Mouse (Mus musculus) heart, embryonic 14.5 days (tissue): ENCODE data around the gene Fam205a4. TPM values are rescaled to one million over a fixed set of nuclear protein-coding genes. Genes with fewer than 3 reads are reported as not detected.
"Not testable (repeated sequence)": the region's sequence is repeated elsewhere in the genome, so short reads cannot be mapped to it uniquely, and the experiment has no call there.

ENCODE experiments used
- ATAC-seq: fragments of 200-750 bp; cut with Nextera tagmentation; 2 replicates; pipeline ENCODE4 v1.8.0; 2017; ENCODE audit warnings: low read depth, moderate TSS enrichment; ENCODE audit not compliant: insufficient number of reproducible peaks, insufficient read depth, low FRiP score
- H3K27ac ChIP-seq, 2 experiments: fragments of 200-500 bp in 1 of 2; fragments of 300-500 bp in 1 of 2; sonication (generic) in 1 of 2; replicated peaks in 1 of 2; 2 replicates each; pipeline ENCODE4 v1.5.1; 2012 to 2014; ENCODE audit warnings: low read depth in 2 of 2, low read length in 2 of 2, control low read depth in 1 of 2, mild to moderate bottlenecking in 1 of 2, mixed read lengths in 1 of 2; ENCODE audit not compliant: control insufficient read depth in 1 of 2, insufficient read depth in 1 of 2
- H3K27me3 ChIP-seq: fragments of 300-500 bp; sonication (generic); 2 replicates; pipeline ENCODE4 v1.6.1; 2014; ENCODE audit warnings: mild to moderate bottlenecking, low read length, control low read depth; ENCODE audit not compliant: control insufficient read depth, insufficient read depth
- H3K36me3 ChIP-seq: fragments of 300-500 bp; sonication (generic); 2 replicates; pipeline ENCODE4 v1.6.1; 2014; ENCODE audit warnings: mild to moderate bottlenecking, control low read depth, low read length, mixed read lengths; ENCODE audit not compliant: control insufficient read depth, insufficient read depth
- H3K4me1 ChIP-seq, 2 experiments: fragments of 200-500 bp in 1 of 2; fragments of 300-500 bp in 1 of 2; sonication (generic) in 1 of 2; 2 replicates each; pipeline ENCODE4 v1.6.1; 2012 to 2014; ENCODE audit warnings: low read length in 2 of 2, control low read depth in 1 of 2, mixed read lengths in 1 of 2; ENCODE audit not compliant: control insufficient read depth in 2 of 2, insufficient read depth in 2 of 2
- H3K4me2 ChIP-seq: fragments of 300-500 bp; sonication (generic); 2 replicates; pipeline ENCODE4 v1.6.1; 2014; ENCODE audit warnings: mild to moderate bottlenecking, low read length
- H3K4me3 ChIP-seq, 2 experiments: fragments of 200-500 bp in 1 of 2; fragments of 300-500 bp in 1 of 2; sonication (generic) in 1 of 2; 2 replicates each; pipeline ENCODE4 v1.5.1; 2012 to 2014; ENCODE audit warnings: low read length in 2 of 2, mild to moderate bottlenecking in 2 of 2, control low read depth in 1 of 2, low read depth in 1 of 2, moderate library complexity in 1 of 2; ENCODE audit not compliant: control insufficient read depth in 1 of 2, insufficient read depth in 1 of 2
- H3K9ac ChIP-seq: fragments of 300-500 bp; sonication (generic); 2 replicates; pipeline ENCODE4 v1.6.1; 2014; ENCODE audit warnings: mild to moderate bottlenecking, low read length
- H3K9me3 ChIP-seq: fragments of 300-500 bp; sonication (generic); 2 replicates; pipeline ENCODE4 v1.6.1; 2016; ENCODE audit warnings: low read length, control low read depth; ENCODE audit not compliant: control insufficient read depth
- WGBS: fragments of 180-500 bp; shearing (Covaris S2); extraction: QIAGEN DNeasy Blood & Tissue Kit; methylation state at CpG from one replicate; pipeline ENCODE4 v1.1.7; 2014; 5-methylcytosine and 5-hydroxymethylcytosine counted together
- polyA plus RNA-seq: library from polyadenylated mRNA; unstranded; fragments of >200 nt; fragmentation: Nextera tagmentation; extraction: Ambion mirVana; gene quantifications from 2 replicates; pipeline ENCODE4 v1.2.1, GENCODE M21; 2014

The Fam205a4 gene
- 0.19 and 0.20 TPM in 2 replicates for polyA plus RNA-seq

DNA sequence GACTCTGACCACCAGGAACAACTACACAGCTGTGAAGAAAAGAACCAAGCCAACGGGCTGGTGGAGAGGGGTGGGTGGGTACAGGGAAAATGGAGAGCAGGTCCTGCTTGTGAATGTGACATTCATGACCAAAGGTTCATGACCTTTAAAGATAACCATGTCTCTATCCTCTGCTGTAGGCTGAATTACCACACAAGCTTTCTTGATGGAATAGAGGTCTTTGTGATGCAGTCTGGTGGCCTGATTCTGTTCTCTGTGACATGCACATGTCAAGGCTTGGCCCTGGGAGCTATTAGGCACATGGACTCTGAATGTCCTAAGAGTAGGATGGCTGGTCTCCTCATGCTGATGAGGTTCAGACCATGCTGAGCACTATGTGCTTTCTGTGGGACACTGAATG is at the start of gene Fam205a4:
TSS of gene Fam205a4 (plus strand) at position 301 of the 400 bp plus-strand sequence.
- no CpG with 5 or more reads among the region's 1 CpGs for WGBS
- not testable (repeated sequence) for H3K9ac ChIP-seq

DNA sequence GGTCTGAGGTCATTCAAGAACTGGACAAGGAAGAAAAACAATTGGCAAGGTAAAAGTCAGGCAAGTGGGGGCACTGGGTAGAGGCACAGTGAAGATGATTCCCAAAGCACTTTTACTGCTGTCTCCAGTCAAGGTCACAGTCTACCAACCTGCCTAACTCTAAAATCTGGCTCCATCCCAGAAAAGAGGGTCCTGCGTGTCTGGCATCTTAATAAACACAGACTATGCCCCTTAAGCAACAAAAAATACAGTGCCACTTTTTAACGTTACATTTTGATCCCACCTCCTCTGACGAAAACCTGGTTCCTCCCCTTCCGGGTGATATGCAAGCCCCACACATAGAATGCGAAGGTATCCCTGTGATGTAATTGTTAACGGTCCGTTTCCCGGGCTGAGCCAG is 24.6 kb upstream of the Fam205a4 start, which contains the start of gene Gm20878:
TSS of gene Gm20878 (plus strand) at position 301 of the 400 bp plus-strand sequence.
- H3K36me3 ChIP-seq, H3K9me3 ChIP-seq, ATAC-seq, H3K27ac ChIP-seq, H3K27me3 ChIP-seq, H3K4me2 ChIP-seq, H3K4me1 ChIP-seq, H3K4me3 ChIP-seq, H3K9ac ChIP-seq: not testable (repeated sequence)
- WGBS: no CpG with 5 or more reads among the region's 8 CpGs

More for the DNA sequence above, at the start of gene Fam205a4:
- not testable (repeated sequence) for H3K27ac ChIP-seq, H3K36me3 ChIP-seq, H3K4me3 ChIP-seq, H3K27me3 ChIP-seq, H3K9me3 ChIP-seq, H3K4me2 ChIP-seq, H3K4me1 ChIP-seq, ATAC-seq

Other genes starting within 250 kb of the Fam205a4 start
- 122 and 134 TPM in 2 replicates for gene Dctn3, start 242.9 kb upstream of the Fam205a4 start, polyA plus RNA-seq
- gene Arid3c, start 234.9 kb upstream of the Fam205a4 start, polyA plus RNA-seq: not detected in 2 replicates
- gene Galt, start 210.8 kb upstream of the Fam205a4 start, polyA plus RNA-seq: 59.6 and 63.7 TPM in 2 replicates
- 56.8 and 57.0 TPM in 2 replicates for gene Sigmar1, start 209.9 kb upstream of the Fam205a4 start, polyA plus RNA-seq
- 49.2 and 55.5 TPM in 2 replicates for gene Ccl27a, start 191.8 kb upstream of the Fam205a4 start, polyA plus RNA-seq
- gene Gm21541, start 62.4 kb upstream of the Fam205a4 start, polyA plus RNA-seq: not detected in 2 replicates
- 1.1 and 1.2 TPM in 2 replicates for gene Gm20878, start 24.5 kb upstream of the Fam205a4 start, polyA plus RNA-seq
- gene Gm21093, start 68.7 kb downstream of the Fam205a4 start, polyA plus RNA-seq: 0.12 and 0.16 TPM in 2 replicates
- gene Gm3893, start 125.1 kb downstream of the Fam205a4 start, polyA plus RNA-seq: not detected in 2 replicates
- gene Gm13304, start 148.8 kb downstream of the Fam205a4 start, polyA plus RNA-seq: 7.5 TPM in 1 of 2 replicates, not detected in the other
- gene Gm13306, start 187.4 kb downstream of the Fam205a4 start, polyA plus RNA-seq: not detected in 2 replicates
- gene Gm13305, start 202.5 kb downstream of the Fam205a4 start, polyA plus RNA-seq: 0.74 TPM in 1 of 2 replicates, not detected in the other